Comparison of ENCODE assay signal across 30 mouse cellular contexts in the genomic region with DNA sequence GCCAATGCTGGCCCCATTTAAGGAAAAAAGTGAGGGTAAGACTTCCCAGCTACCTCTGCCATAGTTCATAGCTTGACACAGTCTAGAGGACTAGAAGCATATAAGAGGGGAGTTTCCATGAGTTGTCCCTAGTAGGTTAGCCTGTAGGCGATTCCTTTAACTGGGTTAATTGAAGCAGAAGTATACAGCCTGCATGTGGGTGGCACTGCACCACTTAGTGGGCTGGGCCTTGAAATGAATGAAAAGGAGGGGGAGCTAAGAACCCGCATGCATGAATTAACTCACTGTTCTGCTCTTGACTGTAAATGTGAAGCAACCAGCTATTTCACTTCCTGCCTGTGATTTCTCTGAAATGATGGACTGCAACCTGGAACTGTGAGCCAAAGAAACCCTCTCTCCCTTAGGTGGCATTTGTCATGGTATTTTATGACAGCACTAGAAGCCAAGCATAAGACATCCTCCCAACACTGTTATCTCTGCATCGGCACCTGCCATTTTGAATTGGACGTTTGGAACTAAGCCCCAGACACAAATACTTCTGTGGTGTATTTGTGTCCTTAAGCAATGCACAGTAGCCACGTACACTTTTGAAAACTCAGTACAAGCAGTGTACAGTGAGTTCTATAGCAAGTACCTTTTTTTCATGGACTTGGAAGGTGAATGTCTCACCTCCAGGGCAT.
DNase-seq lines count a peak whose midpoint lies in the region; ATAC-seq and TF ChIP-seq lines count a peak whose summit lies in the region.
"Had no signal": no experiment of that assay in that cellular context is flagged by ENCODE, and none has a peak within 500 bp of the region (broad histone marks: within the 10 kb centered on the region; RNA-seq: fewer than 3 reads in every experiment).

No protein-coding gene starts in this region.

- H3K27me3 ChIP-seq in forebrain, embryonic 12.5 days, result no peaks in the 10 kb centered on the region
- H3K27me3 ChIP-seq in forebrain, embryonic 10.5 days (ENCODE audit: poor library complexity, severe bottlenecking), result no peaks in the 10 kb centered on the region
- H3K27me3 ChIP-seq in forebrain, embryonic 16.5 days (replicated peaks; ENCODE audit: control insufficient read depth, insufficient read depth, low read length), result no peaks in the 10 kb centered on the region
- H3K27me3 ChIP-seq: heart, embryonic 12.5 days; hindbrain, embryonic 13.5 days; kidney, embryonic 15.5 days; limb, embryonic 15.5 days; liver, embryonic 13.5 days; megakaryocyte, embryonic 14.5 days; midbrain, embryonic 12.5 days; neural tube, embryonic 12.5 days had no signal

- ATAC-seq in forebrain, embryonic 12.5 days (ENCODE audit: low FRiP score), result peak; percentile 71
- ATAC-seq in forebrain, embryonic 16.5 days, result peak; percentile 81
- ATAC-seq: lung, postnatal 0 days had no signal

- no peak overlapping the region for H3K4me2 ChIP-seq in forebrain, embryonic 12.5 days
- H3K4me2 ChIP-seq in forebrain, embryonic 16.5 days (ENCODE audit: low read length), result no peak overlapping the region
- H3K4me2 ChIP-seq: heart, embryonic 12.5 days; hindbrain, embryonic 13.5 days; kidney, embryonic 15.5 days; limb, embryonic 15.5 days; liver, embryonic 13.5 days; midbrain, embryonic 12.5 days; neural tube, embryonic 12.5 days had no signal

- peaks cover 6% of the 10 kb centered on the region; the same call in 1 of the 2 replicates for H3K4me1 ChIP-seq in forebrain, embryonic 12.5 days
- peaks cover 9% of the 10 kb centered on the region for H3K4me1 ChIP-seq in forebrain, embryonic 10.5 days
- H3K4me1 ChIP-seq in forebrain, embryonic 16.5 days (replicated peaks; ENCODE audit: control insufficient read depth, insufficient read depth, low read length), result peaks cover 10% of the 10 kb centered on the region
- H3K4me1 ChIP-seq: heart, embryonic 12.5 days; kidney, embryonic 15.5 days; limb, embryonic 10.5 days; limb, embryonic 15.5 days; liver, embryonic 13.5 days; megakaryocyte, embryonic 14.5 days; neural tube, embryonic 12.5 days had no signal

- intact Hi-C loops in gastrocnemius, postnatal 14 days (cut with DNase I; ENCODE audit: low total_unique reads), result no loop called here
- intact Hi-C loops in left cerebral cortex, postnatal 14 days (cut with DNase I), result no loop called here

- H3K9ac ChIP-seq in forebrain, embryonic 12.5 days, result no peak overlapping the region
- no peak overlapping the region for H3K9ac ChIP-seq in forebrain, embryonic 16.5 days (replicated peaks; ENCODE audit: low read depth, low read length)
- H3K9ac ChIP-seq: heart, embryonic 12.5 days; hindbrain, embryonic 13.5 days; kidney, embryonic 15.5 days; limb, embryonic 15.5 days; liver, embryonic 13.5 days; midbrain, embryonic 12.5 days; neural tube, embryonic 12.5 days had no signal

- no peak for DNase-seq in forebrain, embryonic 10.5 days (ENCODE audit: extremely low spot score, low spot score)
- peak; percentile 82 for DNase-seq in brain, embryonic 14.5 days (ENCODE audit: low read depth)
- DNase-seq in right cerebral cortex, postnatal 14 days, result no peak
- no peak for DNase-seq in gastrocnemius, postnatal 14 days
- DNase-seq in left cerebral cortex, postnatal 14 days (ENCODE audit: low spot score in 2 of 2), result no peak
- DNase-seq: adrenal gland, postnatal 25 days; cerebellum, adult 8-10 months; cerebellum, postnatal 25 days; gastrocnemius, postnatal 36 days; heart, adult 2 months; heart, postnatal 4 days; kidney, adult 18-20 months; kidney, postnatal 25 days; liver, embryonic 13.5 days; lung, adult 18-20 months; right cerebral cortex, postnatal 25 days; thymus, postnatal 14 days had no signal

- 56% methylated on average over 5 of the region's 5 CpGs for WGBS in forebrain, embryonic 12.5 days
- WGBS in forebrain, embryonic 10.5 days, result 82% methylated on average over 5 of the region's 5 CpGs
- 44% methylated on average over 5 of the region's 5 CpGs for WGBS in forebrain, embryonic 16.5 days

- TF ChIP-seq CTCF in brain, embryonic 14.5 days (IDR thresholded peaks at IDR 0.05; ENCODE audit: borderline replicate concordance, extremely low read depth, insufficient read depth, insufficient read length), result no peak

- H3K36me3 ChIP-seq in forebrain, embryonic 12.5 days (replicated peaks), result no peaks in the 10 kb centered on the region
- H3K36me3 ChIP-seq in forebrain, embryonic 10.5 days (replicated peaks), result no peaks in the 10 kb centered on the region
- H3K36me3 ChIP-seq in forebrain, embryonic 16.5 days (ENCODE audit: control insufficient read depth, insufficient read depth), result no peaks in the 10 kb centered on the region
- H3K36me3 ChIP-seq: heart, embryonic 12.5 days; hindbrain, embryonic 13.5 days; kidney, embryonic 15.5 days; limb, embryonic 10.5 days; limb, embryonic 15.5 days; liver, embryonic 13.5 days; midbrain, embryonic 12.5 days; neural tube, embryonic 12.5 days had no signal

- TF ChIP-seq POLR2A in brain, embryonic 14.5 days (IDR thresholded peaks at IDR 0.05; ENCODE audit: borderline replicate concordance, extremely low read depth, insufficient read depth, insufficient read length, poor library complexity, severe bottlenecking), result no peak

- no peaks in the 10 kb centered on the region for H3K9me3 ChIP-seq in forebrain, embryonic 12.5 days
- no peaks in the 10 kb centered on the region for H3K9me3 ChIP-seq in forebrain, embryonic 10.5 days
- no peaks in the 10 kb centered on the region for H3K9me3 ChIP-seq in forebrain, embryonic 16.5 days (ENCODE audit: control insufficient read depth, low read length)
- H3K9me3 ChIP-seq: heart, embryonic 12.5 days; hindbrain, embryonic 13.5 days; kidney, embryonic 15.5 days; limb, embryonic 10.5 days; limb, embryonic 15.5 days; liver, embryonic 13.5 days; midbrain, embryonic 12.5 days; neural tube, embryonic 12.5 days had no signal

- H3K27ac ChIP-seq in forebrain, embryonic 12.5 days, result no peak overlapping the region
- no peak overlapping the region for H3K27ac ChIP-seq in forebrain, embryonic 10.5 days
- no peak overlapping the region for H3K27ac ChIP-seq in forebrain, embryonic 16.5 days (ENCODE audit: low read length)
- H3K27ac ChIP-seq: heart, adult 2 months; hindbrain, embryonic 13.5 days; kidney, embryonic 15.5 days; layer of hippocampus, adult 2 months; limb, embryonic 10.5 days; limb, embryonic 15.5 days; liver, embryonic 13.5 days; midbrain, embryonic 12.5 days; neural tube, embryonic 12.5 days had no signal

- no peak overlapping the region for H3K4me3 ChIP-seq in forebrain, embryonic 12.5 days (replicated peaks)
- no peak overlapping the region for H3K4me3 ChIP-seq in forebrain, embryonic 10.5 days
- no peak overlapping the region for H3K4me3 ChIP-seq in forebrain, embryonic 16.5 days (replicated peaks; ENCODE audit: low read length)
- H3K4me3 ChIP-seq: heart, adult 2 months; heart, embryonic 12.5 days; hindbrain, embryonic 13.5 days; kidney, embryonic 15.5 days; layer of hippocampus, adult 2 months; limb, embryonic 10.5 days; limb, embryonic 15.5 days; liver, embryonic 13.5 days; megakaryocyte, embryonic 14.5 days; midbrain, embryonic 12.5 days; myocyte; neural tube, embryonic 12.5 days had no signal
